Mouse (Mus musculus): ENCODE data around the gene Eif4enif1. TPM values are rescaled to one million over a fixed set of nuclear protein-coding genes. Genes with fewer than 3 reads are reported as not detected.
"Not testable (repeated sequence)": the region's sequence is repeated elsewhere in the genome, so short reads cannot be mapped to it uniquely, and the experiment has no call there.

Eif4enif1 gene
- 10 to 100 TPM; 32.9 to 38.2 TPM for total RNA-seq (2021)
- long read RNA-seq, experiment 1, transcript Eif4enif1-203 (19 exons, 3,614 nt): major isoform, 13 of 48 reads
- long read RNA-seq, experiment 1, partial matches to known transcripts: 1 of 48 reads
- long read RNA-seq, experiment 1, other reads (novel, unspliced or antisense): 34 of 48 reads
- long read RNA-seq, experiment 2, transcript Eif4enif1-203 (19 exons, 3,614 nt): major isoform, 5 of 40 reads
- long read RNA-seq, experiment 2, partial matches to known transcripts: 8 of 40 reads
- long read RNA-seq, experiment 2, other reads (novel, unspliced or antisense): 27 of 40 reads

DNA sequence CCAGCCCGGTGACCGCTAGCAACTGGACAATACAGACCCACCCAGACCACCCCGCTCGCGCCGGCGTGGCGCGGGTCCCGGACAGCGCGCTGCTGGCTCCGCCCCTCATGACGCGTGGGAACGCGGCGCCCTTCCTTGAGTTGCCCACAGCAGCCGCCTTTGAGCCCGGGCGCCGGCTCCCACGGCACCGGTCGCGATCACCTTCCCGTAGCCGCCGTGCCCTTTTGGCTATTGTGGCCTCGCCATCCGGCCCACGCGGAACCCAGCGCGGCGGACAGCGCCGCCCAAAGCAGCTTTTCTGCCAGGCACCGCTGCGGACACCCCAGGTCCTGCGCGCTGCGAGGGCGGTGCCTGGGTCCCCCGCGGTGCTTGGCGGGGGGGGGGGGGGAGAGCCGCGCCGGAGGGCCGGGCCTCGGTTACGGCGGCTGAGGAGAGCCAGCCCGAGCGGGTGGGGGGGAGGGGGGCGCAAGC is at the start of gene Eif4enif1:
Eif4enif1 (plus strand) TSS at position 162 of the 471 bp plus-strand sequence.
- peak; percentile 91 for DNase-seq

DNA sequence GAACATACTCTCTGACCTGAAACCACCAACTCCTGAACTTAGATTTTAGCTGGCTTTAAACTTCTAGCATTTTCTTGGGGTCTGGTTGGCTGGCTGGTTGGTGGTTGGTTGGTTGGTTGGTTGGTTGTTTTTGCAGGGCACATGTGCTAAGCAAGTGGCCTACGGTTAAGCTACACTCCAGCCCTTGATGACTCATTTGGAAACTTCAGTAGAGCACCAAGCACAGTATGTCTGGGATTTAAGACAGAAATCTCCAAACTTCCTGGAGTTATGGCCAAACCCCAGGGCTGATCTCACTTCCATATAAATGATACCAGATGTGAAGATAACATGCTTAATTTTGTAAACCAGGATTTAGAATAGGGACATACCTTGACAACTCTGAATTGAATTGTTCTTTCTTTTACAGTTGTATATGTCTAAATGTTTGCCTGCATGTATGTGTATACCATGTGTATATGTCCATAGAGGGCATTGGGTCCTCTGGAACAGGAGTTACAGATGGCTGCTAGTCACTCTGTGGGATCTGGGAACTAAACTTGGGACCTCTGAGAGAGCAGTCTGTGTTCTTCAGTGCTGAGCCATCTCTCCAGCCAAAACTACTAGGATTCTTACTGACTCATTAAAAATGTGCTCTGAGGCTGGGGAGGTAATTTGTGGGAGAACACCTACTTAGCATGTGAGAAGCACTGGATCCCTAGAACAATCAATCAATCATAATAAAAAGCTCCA is 48.4 kb upstream of the Eif4enif1 start:
- peak; percentile 60 for DNase-seq

DNA sequence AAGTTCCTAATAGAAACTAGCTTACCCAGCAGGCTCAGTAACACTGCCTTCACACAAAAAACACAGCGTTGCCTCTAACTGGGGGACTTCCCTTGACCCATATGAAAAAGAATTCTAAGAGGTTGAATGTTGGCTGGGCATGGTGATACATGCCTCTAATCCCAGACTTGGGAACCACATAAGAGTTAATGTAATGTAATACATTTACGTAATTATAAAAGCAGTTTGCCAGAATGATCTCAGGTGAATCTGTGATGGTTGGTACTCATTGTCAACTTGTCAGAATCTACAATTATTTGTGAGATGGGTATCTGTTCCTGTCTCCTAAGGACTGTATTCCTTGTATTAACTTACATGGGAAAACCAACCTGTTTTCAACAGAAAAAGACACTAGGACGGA is 45.2 kb upstream of the Eif4enif1 start:
- DNase-seq: not testable (repeated sequence)

DNA sequence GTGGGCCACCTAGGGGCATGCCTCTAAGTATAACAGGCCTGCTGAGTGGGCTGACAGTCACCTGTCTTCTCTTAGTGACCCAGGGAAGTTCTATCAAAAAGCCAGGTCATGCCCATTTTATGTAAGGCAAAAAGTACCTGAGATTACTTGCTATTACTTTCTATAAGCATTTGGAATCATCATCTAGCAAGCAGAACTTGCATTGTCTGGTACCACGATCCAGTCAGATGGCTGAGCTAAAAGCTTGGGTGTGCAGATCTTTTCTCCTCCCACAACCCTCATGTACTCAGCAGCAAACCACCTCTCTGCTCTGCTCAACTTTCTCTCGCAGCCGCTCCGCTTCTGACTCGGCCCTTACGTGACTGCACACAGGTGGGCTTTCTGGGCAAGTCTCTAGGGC is 44.2 kb upstream of the Eif4enif1 start:
- peak; percentile 20 for DNase-seq

DNA sequence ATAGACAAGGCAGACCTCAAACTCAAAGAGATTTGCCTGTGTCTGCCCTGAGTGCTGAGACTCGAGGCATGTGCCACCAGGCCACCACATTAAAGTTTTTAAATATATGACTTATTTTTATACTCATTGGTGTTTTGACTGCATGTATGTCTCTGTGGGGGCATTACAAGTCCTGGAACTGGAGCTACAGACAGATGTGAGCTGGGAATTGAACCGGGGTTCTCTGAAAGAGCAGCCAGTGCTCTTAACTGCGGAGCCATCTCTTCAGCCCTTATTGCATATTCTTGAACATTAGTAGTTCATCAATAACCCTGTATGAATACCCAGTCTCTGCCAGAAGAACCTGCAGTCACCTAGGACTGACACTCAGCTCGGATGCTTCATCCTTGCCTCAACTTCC is 43.4 kb upstream of the Eif4enif1 start:
- not testable (repeated sequence) for DNase-seq

DNA sequence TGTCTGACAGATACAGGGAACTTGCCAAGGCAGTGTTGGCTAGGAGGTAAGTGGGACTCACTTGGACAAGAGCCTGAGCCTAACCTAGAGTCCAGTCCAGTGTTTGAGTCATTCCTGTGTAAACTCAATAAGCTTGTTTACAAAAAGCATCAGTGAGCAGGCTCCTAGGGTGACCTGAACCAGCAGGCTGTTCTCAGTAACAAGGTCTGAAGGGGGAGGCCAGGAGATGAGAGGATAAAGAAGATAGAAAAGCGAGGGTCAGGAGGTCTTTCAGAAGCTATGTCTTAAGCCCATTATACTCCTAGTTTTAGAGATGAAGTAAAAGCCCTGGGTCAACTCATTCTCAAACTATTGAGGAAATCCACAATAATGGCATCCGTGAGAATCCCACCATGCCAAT is 40.8 kb upstream of the Eif4enif1 start:
- peak; percentile 44 for DNase-seq

DNA sequence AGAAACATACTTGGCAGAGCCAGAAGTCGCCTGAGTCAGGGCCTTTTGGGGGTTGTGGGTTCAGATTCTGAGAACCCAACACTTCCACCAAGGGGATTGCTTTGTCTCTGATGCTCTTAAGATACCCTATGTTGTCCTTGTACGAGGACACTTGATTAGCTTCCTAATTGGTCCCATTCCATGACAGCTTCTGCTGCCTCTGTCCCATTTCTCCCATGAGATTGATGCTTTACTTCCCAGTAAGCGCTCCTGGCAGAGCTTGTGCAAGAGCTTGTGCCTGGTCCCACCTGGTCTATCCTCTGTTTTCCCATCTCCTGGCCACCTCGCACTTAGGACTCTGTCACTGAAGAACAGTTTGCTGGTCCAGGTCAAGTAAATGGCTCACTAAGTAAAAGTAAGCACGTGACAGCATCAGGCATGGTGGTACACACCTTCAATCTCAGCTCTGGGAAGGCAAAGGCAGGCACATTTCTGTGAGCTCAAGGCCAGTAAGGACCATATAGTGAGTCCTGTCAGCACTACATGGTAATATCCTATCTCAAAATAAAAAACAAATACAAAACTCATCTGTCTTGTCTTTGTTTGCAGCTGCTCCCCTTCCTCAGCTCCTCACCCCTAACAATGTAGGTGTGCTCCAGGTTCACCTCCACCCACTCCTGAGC is 39.8 kb upstream of the Eif4enif1 start:
- peak; percentile 63 for DNase-seq

DNA sequence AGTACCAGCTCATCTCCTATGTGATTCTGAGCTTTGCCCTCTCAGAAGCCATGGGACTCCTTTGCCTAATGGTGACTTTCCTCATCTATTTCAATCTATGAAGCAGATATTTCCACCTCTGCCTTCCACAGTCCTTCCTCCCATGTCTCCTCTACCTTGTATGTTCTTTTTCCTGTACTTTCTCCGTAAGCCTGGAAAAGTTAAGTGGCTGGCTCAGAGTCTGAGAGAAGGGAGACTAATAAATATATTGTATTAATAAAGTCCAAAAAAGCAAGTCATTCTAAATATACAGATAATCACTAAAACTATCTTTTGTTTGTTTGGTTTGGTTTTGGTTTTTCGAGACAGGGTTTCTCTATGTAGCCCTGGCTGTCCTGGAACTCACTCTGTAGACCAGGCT is 39.1 kb upstream of the Eif4enif1 start:
- peak; percentile 29 for DNase-seq

DNA sequence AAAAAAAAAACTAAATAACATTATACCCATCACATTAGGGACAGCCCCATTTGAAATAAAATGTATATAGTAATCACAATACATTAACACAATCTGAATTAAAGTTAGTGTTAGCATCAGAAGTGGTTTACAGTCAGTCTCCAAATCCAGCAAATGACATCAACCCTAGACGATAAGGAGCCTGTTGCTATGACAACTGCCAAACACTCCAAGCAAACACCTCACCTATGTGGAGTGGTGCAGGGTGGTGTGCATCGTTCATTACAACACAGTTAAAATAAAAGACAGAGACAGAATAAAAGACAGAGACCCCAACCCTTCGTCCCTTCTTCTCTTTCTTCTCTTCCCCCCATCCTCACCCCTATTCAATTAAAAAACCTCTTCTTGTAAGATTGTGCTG is 38.5 kb upstream of the Eif4enif1 start:
- not testable (repeated sequence) for DNase-seq

DNA sequence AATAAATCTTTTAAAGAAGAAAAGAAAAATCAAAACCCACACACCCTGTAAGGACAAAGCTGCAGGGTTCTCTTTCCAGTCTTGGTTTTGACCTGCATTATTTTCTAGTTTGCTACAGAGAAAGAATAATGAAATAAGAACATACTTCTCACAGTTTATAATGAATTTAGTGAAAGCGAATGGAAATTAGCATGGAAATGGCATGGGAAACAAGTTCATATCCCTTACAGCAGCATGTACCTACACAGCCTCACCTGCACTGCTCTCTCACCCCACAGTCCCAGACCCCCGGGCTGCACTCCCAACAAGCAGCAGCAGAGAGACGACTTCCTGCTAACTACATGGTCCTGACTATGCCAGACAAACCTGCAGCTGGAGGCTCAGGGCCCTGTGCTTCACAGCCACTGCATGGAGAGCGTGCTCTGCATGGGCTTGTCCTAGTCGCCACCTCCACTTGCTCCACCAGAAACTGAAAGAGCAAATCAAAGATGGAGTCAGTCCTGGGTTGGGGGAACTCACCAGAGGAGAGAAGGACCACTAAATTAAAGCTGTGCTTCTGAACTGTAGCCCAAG is 36.9 kb upstream of the Eif4enif1 start:
- DNase-seq: not testable (repeated sequence)

DNA sequence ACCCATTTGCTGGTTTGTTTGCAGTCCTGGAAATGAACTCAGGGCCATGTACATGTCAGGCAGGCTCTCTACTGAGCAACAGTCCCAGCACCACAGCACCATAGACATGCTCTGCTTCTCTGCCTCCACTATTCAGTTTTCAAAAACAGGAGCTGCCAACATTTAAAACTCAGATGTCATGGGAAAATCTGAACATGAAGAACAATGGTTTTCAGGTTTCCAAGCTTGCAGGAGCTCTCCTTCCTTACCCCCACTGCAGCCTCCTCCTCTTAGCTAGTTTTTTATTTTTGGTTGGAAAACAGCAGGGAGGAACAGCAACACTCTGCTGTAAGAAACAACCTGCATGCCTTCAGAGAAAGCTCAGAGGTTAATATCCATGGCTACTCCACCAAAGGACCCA is 35.9 kb upstream of the Eif4enif1 start:
- not testable (repeated sequence) for DNase-seq

DNA sequence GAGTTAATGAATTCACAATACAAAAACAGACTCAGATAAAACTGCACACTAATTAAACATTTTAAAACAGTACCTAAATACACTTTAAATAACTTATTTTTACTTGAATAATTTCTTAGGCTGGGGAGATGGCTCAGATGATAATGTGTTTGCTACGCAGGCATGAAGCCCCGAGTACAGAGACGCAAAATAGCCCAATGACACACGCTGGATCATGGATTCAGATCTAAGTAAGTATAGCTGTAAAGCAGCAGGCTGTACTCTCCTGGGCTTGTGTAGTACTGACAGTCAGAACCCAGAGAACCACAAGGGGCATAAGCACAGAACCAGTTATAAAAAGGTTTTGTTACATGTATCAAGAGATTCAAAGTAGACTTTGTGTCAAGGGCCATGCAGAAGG is 35.1 kb upstream of the Eif4enif1 start:
- not testable (repeated sequence) for DNase-seq

DNA sequence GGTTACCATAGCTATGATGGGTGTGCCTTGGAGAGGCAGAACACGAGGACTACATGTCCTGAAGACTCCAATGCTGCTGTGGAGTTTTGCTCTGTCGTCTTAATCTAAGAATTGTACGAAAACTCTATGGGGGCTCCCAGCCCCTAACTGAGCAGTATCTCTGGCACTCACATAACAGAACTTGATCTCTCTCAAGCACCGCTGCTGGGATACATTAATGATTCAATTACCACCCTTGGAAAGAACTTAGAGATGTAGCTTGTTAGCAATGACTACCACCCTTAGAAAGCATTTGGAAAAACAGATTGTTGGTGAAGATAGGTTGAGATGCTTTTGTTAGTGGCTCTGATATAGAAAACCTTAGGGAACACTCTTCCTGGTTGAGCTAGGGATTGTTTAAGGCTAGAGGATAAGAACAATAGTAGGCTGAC is 34.6 kb upstream of the Eif4enif1 start:
- DNase-seq: peak; percentile 46

DNA sequence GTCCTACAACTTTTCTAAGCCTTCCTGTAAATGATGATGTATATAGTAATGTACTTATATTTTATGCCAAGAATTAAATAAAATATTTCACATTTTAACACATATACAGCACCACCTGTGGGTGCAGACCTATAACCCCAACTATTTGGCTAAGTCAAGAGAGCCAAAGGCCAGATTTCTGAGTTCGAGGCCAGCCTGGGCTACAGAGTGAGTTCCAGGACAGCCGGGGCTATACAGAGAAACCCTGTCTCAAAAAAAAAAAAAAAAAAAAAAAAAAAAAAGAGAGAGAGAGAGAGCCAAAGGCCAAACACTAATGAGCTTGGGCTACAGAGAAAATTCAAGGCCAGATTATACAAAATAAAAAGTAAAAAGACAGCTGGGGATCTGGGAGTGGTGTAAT is 33.1 kb upstream of the Eif4enif1 start:
- peak; percentile 20 for DNase-seq

DNA sequence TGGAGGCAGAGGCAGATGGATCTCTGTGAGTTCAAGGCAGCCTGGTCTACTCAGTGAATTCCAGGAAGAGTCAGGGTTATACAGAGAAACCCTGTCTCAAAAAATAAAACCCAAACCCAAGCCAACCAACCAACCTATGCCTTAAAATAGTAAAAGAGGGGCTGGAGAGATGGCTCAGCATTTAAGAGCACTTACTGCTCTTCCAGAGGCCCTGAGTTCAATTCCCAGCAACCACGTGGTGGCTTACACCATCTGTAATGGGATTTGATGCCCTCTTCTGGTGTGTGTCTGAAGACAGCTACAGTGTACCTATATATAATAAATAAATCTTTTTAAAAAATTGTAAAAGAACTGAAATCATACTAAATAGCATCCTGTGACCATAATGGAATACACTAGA is 30.3 kb upstream of the Eif4enif1 start:
- peak; percentile 44 for DNase-seq

DNA sequence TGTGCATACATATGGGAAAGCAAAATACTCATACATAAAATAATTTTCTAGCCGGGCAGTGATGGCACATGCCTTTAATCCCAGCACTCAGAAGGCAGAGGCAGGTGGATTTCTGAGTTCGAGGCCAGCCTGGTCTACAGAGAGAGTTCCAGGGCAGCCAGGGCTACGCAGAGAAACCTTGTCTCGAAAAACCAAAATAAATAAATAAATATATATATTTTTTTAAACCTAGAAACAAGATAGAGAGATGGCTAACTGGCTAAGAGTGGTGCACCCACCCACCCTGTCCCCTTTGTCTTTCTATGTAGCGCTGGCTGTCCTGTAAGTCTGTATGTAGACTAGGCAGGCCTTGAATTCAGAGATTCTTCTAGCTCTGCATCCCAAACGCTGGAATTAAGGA is 29.7 kb upstream of the Eif4enif1 start:
- DNase-seq: not testable (repeated sequence)

DNA sequence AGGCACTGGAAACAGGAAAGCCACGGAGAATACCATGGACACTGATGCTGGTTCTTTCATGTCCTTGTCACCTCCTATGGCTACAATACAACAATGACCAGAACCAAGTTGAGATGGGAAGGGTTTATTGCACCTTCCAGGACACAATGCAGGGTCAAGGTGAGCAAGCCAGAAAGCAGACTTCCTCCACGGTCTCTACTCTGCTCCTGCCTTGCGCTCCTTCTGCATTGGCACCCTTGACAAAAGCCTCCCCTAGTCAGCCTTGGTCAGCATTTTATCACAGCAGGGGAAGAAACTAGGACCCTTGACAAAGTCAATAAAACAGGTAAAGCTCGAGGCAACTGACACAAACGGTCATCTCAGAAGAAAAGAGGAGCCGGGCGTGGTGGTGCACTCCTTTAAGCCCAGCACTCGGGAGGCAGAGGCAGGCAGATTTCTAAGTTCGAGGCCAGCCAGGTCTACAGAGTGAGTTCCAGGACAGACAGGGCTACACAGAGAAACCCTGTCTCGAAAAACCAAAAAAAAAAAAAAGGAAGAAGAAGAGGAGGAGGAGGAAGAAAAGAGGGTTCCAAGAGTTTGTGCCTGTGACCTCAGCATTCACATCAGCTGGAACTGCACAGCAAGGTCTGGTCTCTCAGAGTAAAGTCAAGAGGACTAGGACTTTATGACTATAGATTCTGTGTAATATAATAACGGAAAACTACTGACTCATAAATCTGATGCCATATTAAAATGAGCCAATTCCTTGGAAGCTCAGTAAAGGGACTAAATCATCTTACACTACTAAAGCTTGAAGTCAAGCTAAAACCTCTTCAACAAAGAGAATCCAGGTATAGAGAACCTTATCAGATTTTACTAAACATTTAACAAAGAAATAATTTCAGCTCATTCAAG is 28.5 kb upstream of the Eif4enif1 start:
- peak; percentile 73 for DNase-seq

DNA sequence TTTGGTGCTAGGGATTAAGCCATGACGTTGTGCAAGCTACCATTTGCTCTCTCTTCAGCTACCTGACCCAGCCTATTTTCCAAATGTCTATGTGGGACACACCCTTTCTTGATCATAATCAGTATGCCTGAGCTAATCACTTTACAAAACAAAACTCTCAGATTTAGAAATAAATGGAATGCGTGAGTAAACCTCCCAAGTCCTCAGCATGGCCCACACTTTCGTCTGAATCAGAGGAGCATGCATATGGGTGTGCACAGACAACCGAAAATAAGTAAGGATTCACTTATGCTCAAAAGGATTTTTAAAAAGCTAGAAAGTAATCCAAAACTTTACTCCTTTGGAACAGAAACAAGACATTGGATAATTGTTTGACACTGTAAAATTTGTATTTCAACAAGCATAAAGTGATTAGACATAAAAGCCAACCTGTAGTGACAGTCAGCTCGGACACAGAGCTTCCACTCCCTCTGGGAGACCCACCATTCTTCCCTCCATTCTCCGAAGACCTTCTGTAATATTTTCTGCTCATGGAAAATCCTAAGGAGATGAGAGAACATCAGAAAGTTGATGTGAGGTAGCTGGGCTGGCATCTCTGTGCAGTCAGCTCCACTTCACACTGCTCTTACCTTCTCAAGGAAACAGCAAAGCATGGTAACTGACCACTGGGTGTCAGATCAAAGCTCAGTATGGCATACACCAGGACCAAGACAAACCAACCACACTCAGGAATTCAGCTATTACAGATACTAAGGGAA is 23.0 kb upstream of the Eif4enif1 start:
- peak; percentile 46 for DNase-seq

DNA sequence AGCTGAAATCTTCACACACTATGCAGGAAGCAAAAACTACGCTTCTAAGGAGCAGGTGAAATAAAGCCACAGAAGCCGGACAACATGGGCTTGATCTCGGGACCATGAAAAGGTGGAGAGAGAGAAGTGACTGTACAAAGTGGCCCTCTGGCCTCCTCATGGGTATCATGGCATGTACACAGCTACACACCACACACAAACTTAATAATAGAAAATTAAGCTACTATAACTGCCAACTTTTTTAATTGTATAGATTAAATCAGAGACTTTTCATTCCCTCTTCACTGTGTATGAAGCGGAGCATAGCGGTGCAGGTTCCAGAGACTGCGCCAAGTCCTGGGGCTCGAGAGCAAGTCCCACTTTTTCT is 22.5 kb upstream of the Eif4enif1 start:
- peak; percentile 26 for DNase-seq

DNA sequence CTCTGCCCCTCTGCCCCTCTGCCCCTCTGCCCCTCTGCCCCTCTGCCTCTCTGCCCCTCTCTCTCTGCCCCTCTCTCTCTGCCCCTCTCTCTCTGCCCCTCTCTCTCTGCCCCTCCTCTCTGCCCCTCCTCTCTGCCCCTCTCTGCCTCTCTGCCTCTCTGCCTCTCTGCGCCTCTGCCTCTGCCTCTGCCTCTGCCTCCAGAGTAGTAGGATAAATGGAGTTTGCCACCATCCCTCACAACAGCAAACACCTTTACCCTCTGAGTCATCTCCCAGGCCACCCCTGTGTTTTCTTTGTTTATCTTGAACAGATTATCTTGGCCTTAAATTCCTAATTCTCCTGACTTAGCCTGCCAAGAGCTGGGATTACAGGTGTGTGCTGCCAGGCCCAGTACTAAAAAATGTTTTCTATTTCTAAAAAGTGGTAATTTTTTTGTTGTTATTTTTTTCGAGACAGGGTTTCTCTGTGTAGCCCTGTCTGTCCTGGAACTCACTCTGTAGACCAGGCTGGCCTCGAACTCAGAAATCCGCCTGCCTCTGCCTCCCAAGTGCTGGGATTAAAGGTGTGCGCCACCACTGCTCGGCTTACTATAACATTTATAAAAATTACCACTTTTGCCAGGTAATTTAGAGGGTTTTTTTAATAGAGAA is 21.6 kb upstream of the Eif4enif1 start:
- not testable (repeated sequence) for DNase-seq
